Mouse (Mus musculus) kidney, postnatal 0 days (tissue): Measurements from ENCODE around the gene Rpl21. TPM values are rescaled to one million over a fixed set of nuclear protein-coding genes. Genes with fewer than 3 reads are reported as not detected.

ENCODE experiments used
- ATAC-seq: fragments of 200-750 bp; cut with Nextera tagmentation; replicated peaks from 2 replicates; pipeline ENCODE4 v1.8.0; 2017; ENCODE audit warnings: low read depth, moderate number of reproducible peaks, moderate TSS enrichment, moderate library complexity; ENCODE audit not compliant: low FRiP score
- DNase-seq: peaks from one replicate; pipeline ENCODE4 v3.0.0-alpha.2; 2016; ENCODE audit warnings: low spot score
- H3K27ac ChIP-seq: fragments of 300-500 bp; sonication (generic); 2 replicates; pipeline ENCODE4 v1.5.1; 2014; ENCODE audit warnings: mild to moderate bottlenecking
- H3K27me3 ChIP-seq: fragments of 300-500 bp; sonication (generic); 2 replicates; pipeline ENCODE4 v1.6.1; 2014; ENCODE audit warnings: low read length, mixed read lengths; ENCODE audit not compliant: insufficient read depth
- H3K36me3 ChIP-seq: fragments of 300-500 bp; sonication (generic); 2 replicates; pipeline ENCODE4 v1.6.1; 2014; ENCODE audit warnings: low read length, mixed read lengths; ENCODE audit not compliant: insufficient read depth
- H3K4me1 ChIP-seq: fragments of 300-500 bp; sonication (generic); replicated peaks from 2 replicates; pipeline ENCODE4 v1.6.1; 2014; ENCODE audit warnings: antibody characterized with exemption, low read length, mixed read lengths; ENCODE audit not compliant: insufficient read depth
- H3K4me2 ChIP-seq: fragments of 300-500 bp; sonication (generic); 2 replicates; pipeline ENCODE4 v1.6.1; 2014; ENCODE audit warnings: mild to moderate bottlenecking, low read length, moderate library complexity, mixed read lengths
- H3K4me3 ChIP-seq: fragments of 300-500 bp; sonication (generic); replicated peaks from 2 replicates; pipeline ENCODE4 v1.5.1; 2014; ENCODE audit warnings: low read depth, low read length
- H3K9ac ChIP-seq: fragments of 300-500 bp; sonication (generic); 2 replicates; pipeline ENCODE4 v1.6.1; 2014; ENCODE audit warnings: low read depth, low read length
- H3K9me3 ChIP-seq: fragments of 300-500 bp; sonication (generic); replicated peaks from 2 replicates; pipeline ENCODE4 v1.6.1; 2016; ENCODE audit warnings: low read length, inconsistent platforms, mixed read lengths
- CTCF ChIP-seq: IDR thresholded peaks from 2 replicates; pipeline ENCODE4 v1.5.1; 2016; ENCODE audit warnings: antibody characterized with exemption, low read depth, mild to moderate bottlenecking, moderate library complexity
- WGBS: fragments of 180-500 bp; shearing (Covaris S2); extraction: QIAGEN DNeasy Blood & Tissue Kit; methylation state at CpG from one replicate; pipeline ENCODE4 v1.1.7; 2014; 5-methylcytosine and 5-hydroxymethylcytosine counted together
- polyA plus RNA-seq: library from polyadenylated mRNA; unstranded; fragments of >200 nt; fragmentation: Nextera tagmentation; extraction: Ambion mirVana; gene quantifications from 2 replicates; pipeline ENCODE4 v1.2.1, GENCODE M21; 2015

Gene Rpl21
- polyA plus RNA-seq, 1 experiment from 2014 or later = 688 TPM

DNA sequence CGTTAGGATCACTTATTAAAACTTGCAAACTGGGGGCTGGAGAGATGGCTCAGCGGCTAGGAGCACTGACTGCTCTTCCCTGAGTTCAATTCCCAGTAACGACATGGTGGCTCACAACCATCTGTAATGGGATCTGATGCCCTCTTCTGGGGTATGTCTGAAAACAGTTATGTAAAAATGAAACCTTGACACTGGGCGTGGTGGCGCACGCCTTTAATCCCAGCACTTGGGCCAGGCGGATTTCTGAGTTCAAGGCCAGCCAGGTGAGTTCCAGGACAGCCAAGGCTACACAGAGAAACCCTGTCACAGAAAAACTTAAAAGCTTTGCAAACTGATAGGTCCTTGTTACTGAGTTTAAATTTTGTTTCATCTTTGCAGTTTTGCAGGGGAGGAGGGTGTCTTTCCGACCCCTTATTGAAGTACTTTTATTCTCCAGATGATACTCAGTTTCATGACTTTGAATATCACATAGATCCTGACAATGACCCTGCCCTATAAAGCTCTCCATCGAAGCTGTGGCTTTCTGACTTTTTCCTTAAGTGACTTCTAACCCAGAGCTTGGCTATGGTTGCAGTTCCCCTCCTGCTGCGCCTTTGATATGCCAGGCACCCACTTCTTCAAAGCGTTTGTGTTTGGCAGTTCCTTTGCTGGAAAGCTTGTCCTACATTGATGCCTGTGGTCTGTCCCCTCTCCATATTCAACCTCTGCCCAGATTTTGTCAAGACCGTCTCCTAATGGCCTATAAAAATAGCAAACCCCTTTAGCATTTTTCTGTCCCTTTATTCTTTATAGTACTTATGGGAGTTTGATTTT is 6.4 kb downstream of the Rpl21 start:
- 52% methylated on average over 12 of the region's 12 CpGs for WGBS
- 0 out of 2 replicates have a peak, but pooled peaks have one; percentile 23 for TF ChIP-seq CTCF
- no peak for ATAC-seq
- Histone ChIP-seq H3K27me3 (no peaks in the 10 kb centered on the region), H3K4me1 (no peaks in the 10 kb centered on the region), H3K4me2 (no peak overlapping the region), H3K27ac (no peak overlapping the region), H3K4me3 (no peak overlapping the region), H3K9me3 (no peaks in the 10 kb centered on the region), H3K36me3 (peaks cover 32% of the 10 kb centered on the region), H3K9ac (no peak overlapping the region)
- no peak for DNase-seq

DNA sequence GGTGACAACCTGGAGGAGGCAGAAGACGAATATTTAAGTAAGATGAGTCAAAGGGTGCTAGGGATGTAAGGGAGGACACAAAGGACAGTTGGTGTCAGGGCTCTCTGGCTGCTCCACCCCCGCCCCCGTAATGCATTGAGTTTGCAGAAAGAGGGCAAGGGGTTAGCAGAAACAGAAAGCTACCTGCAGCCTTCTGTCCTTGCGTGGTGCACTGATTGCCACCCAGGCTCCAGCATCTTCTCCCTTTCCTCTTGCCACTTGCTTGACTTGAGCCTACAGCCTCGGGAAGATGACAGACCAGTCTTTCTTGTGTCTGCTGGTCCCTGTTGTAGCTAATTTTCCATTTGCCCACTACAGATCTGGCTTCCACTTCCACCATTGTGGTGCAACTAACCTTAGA is 7.1 kb downstream of the Rpl21 start:
- DNase-seq (no peak), ATAC-seq (no peak)
- no peak overlapping the region for H3K4me3 ChIP-seq
- no peaks in the 10 kb centered on the region for H3K4me1 ChIP-seq
- no peaks in the 10 kb centered on the region for H3K27me3 ChIP-seq
- no peak overlapping the region for H3K27ac ChIP-seq
- peaks cover 32% of the 10 kb centered on the region for H3K36me3 ChIP-seq
- H3K9me3 ChIP-seq = no peaks in the 10 kb centered on the region
- no peak for TF ChIP-seq CTCF
- WGBS = 48% methylated on average over 5 of the region's 5 CpGs
- no peak overlapping the region for H3K4me2 ChIP-seq
- no peak overlapping the region for H3K9ac ChIP-seq

DNA sequence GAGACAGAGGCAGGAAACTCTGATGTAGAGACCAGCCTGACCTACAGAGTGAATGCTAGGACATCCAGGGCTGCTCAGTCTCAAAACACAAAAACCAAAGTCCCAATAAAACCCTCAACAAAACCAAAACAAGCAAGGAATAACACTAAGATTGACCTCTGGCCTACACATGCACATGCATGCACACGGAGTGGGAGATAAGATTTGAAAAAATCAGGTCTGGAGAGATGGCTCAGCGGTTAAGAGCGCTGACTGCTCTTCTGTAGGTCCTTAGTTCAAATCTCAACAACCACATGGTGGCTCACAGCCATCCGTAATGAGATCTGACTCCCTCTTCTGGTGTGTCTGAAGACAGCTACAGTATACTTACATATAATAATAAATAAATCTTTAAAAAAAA is 7.7 kb downstream of the Rpl21 start:
- no peak overlapping the region for H3K9ac ChIP-seq
- no peak overlapping the region for H3K4me2 ChIP-seq
- H3K9me3 ChIP-seq = no peaks in the 10 kb centered on the region
- ATAC-seq = no peak
- no peaks in the 10 kb centered on the region for H3K27me3 ChIP-seq
- H3K4me3 ChIP-seq = no peak overlapping the region
- no peaks in the 10 kb centered on the region for H3K4me1 ChIP-seq
- DNase-seq = no peak
- H3K27ac ChIP-seq = no peak overlapping the region
- H3K36me3 ChIP-seq = peaks cover 26% of the 10 kb centered on the region
- TF ChIP-seq CTCF = no peak
- 76% methylated on average over 4 of the region's 4 CpGs for WGBS

DNA sequence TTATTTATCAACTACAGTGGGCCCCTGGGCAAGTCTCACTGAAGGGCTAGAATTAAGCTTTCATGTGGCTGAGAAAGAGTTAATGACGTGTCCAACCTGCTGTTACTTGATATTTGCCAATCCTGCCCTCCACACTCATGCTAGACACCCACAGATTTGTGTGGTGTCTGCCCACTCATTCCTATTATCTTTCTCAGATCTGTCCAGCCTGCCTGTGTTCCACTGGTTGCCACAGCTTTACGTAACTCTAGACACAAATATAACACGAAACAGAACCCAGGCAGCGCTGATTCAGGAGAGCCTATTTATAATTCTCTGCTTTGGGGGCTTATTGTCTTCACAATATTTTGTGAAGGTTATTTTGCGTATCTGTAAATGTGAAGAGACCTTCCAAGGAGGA is 8.6 kb downstream of the Rpl21 start:
- Histone ChIP-seq H3K9me3 (no peaks in the 10 kb centered on the region), H3K27ac (no peak overlapping the region; the same call in 1 of the 2 replicates), H3K4me1 (no peaks in the 10 kb centered on the region), H3K4me2 (no peak overlapping the region), H3K27me3 (no peaks in the 10 kb centered on the region), H3K36me3 (peaks cover 19% of the 10 kb centered on the region), H3K9ac (no peak overlapping the region), H3K4me3 (no peak overlapping the region)
- ATAC-seq (no peak), DNase-seq (peak; percentile 55)
- WGBS = 50% methylated on average over 5 of the region's 5 CpGs
- TF ChIP-seq CTCF = no peak

DNA sequence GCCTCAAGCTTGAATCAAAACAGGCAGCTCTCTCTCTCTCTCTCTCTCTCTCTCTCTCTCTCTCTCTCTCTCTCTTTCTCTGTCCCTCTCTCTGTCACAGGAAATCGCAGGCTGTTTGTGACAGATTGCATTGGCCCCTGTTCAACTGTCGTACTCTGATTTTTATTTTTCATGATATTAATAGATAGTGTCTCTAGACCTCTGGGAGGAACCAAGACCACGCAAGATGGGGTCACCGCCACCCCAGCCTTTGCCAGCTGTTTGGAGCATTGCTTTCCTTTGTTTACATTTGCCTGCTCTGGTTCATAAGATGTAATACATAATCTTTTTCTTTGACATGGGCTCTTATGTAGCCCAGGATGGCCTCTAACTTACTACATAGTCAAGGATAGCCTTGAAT is 9.3 kb downstream of the Rpl21 start:
- Histone ChIP-seq H3K4me2 (no peak overlapping the region), H3K36me3 (peaks cover 12% of the 10 kb centered on the region; the same call in 1 of the 2 replicates), H3K9ac (no peak overlapping the region), H3K9me3 (no peaks in the 10 kb centered on the region), H3K4me3 (no peak overlapping the region), H3K27ac (no peak overlapping the region; the same call in 1 of the 2 replicates), H3K4me1 (peaks cover 4% of the 10 kb centered on the region; the same call in 1 of the 2 replicates), H3K27me3 (no peaks in the 10 kb centered on the region)
- no peak for TF ChIP-seq CTCF
- ATAC-seq (no peak), DNase-seq (no peak)
- 62% methylated on average over 4 of the region's 4 CpGs for WGBS

DNA sequence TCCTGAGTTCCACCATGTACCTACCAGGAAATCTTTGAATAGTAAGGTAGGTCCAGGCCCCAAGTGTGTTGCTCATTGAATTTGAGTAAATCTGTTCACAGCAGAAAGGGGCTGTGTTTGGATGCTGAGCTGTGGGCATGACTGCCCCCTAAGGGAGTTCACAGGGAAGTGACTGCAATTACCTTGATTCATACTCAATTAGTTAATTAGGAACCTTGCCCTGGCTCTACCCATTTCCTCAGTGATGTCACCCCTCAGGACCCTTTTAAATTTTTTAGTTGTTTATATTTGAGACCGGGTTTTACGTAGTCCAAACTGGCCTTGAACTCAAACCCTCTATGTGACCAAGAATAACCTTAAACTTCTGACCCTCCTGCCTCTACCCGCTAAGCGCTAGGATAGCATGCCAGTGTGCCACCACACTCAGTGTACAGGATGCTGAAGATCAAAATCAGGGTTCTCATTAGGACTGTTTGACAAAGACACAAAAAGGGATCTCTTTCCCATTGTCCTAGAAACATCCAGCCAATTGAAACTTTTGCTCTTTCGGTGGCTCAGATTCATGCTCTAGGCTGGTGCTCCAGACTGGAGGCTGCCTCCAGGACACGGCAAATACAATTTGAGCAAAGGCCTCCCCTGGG is 11.7 kb downstream of the Rpl21 start:
- H3K4me1 ChIP-seq = peaks cover 6% of the 10 kb centered on the region; the same call in 1 of the 2 replicates
- no peaks in the 10 kb centered on the region for H3K27me3 ChIP-seq
- peak; percentile 53 for TF ChIP-seq CTCF
- peak overlapping the region; percentile 84 for H3K4me2 ChIP-seq
- peak overlapping the region; percentile 87; the same call in 1 of the 2 replicates for H3K27ac ChIP-seq
- no peak for DNase-seq
- 0 out of 2 replicates have a peak, but pooled peaks cover 2% of the 10 kb centered on the region for H3K36me3 ChIP-seq
- ATAC-seq = 0 out of 2 replicates have a peak, but pooled peaks have one; percentile 4
- peak overlapping the region; percentile 68 for H3K9ac ChIP-seq
- WGBS = 16% methylated on average over 6 of the region's 6 CpGs
- peak overlapping the region; percentile 69 for H3K4me3 ChIP-seq
- no peaks in the 10 kb centered on the region for H3K9me3 ChIP-seq
